ENCODE assay signal across 10 mouse cellular contexts in genomic region chr11:101896546-101897361, GRCm38 (mm10). TPM values are rescaled to one million over a fixed set of nuclear protein-coding genes. Genes with fewer than 3 reads are reported as not detected.
DNase-seq lines count a peak whose midpoint lies in the region; ATAC-seq lines count a peak whose summit lies in the region.
"Had no signal": no experiment of that assay in that cellular context is flagged by ENCODE, and none has a peak within 500 bp of the region (broad histone marks: within the 10 kb centered on the region; RNA-seq: fewer than 3 reads in every experiment).

No protein-coding gene starts in this region.

- WGBS in heart, embryonic 12.5 days = 33% methylated on average over 13 of the region's 13 CpGs
- 25% methylated on average over 13 of the region's 13 CpGs for WGBS in stomach, embryonic 15.5 days

- no peaks in the 10 kb centered on the region for H3K36me3 ChIP-seq in heart, embryonic 12.5 days
- H3K36me3 ChIP-seq in stomach, embryonic 15.5 days = no peaks in the 10 kb centered on the region

- ATAC-seq in heart, embryonic 12.5 days (ENCODE audit: insufficient number of reproducible peaks, low FRiP score) = no peak
- ATAC-seq in stomach, embryonic 15.5 days (ENCODE audit: insufficient read depth, low FRiP score, low read depth) = peak; percentile 23; the same call in 1 of the 2 replicates

- peaks cover 41% of the 10 kb centered on the region for H3K4me1 ChIP-seq in heart, embryonic 12.5 days (replicated peaks)
- peaks cover 19% of the 10 kb centered on the region for H3K4me1 ChIP-seq in stomach, embryonic 15.5 days

- no peak overlapping the region for H3K4me3 ChIP-seq in heart, embryonic 12.5 days
- no peak overlapping the region for H3K4me3 ChIP-seq in stomach, embryonic 15.5 days (replicated peaks)
- H3K4me3 ChIP-seq: left cerebral cortex, adult 2 months had no signal

- H3K27me3 ChIP-seq in heart, embryonic 12.5 days (replicated peaks) = peaks cover 11% of the 10 kb centered on the region; the same call in 1 of the 2 replicates
- 0 out of 2 replicates have a peak, but pooled peaks cover 13% of the 10 kb centered on the region for H3K27me3 ChIP-seq in stomach, embryonic 15.5 days (replicated peaks)

- DNase-seq in heart, adult 11 months = peak; percentile 99
- peak; percentile 68 to 83 for DNase-seq in heart, adult 9 months (ENCODE audit: low spot score in 2 of 2)
- peak; percentile 85 for DNase-seq in kidney, postnatal 14 days
- no peak for DNase-seq in thymus, postnatal 4 days
- DNase-seq in liver (no peak), MN1 (ENCODE audit: low spot score) (no peak)
- DNase-seq: midbrain, embryonic 14.5 days had no signal

- no peak overlapping the region for H3K4me2 ChIP-seq in heart, embryonic 12.5 days
- no peak overlapping the region for H3K4me2 ChIP-seq in stomach, embryonic 15.5 days

- no peak overlapping the region for H3K9ac ChIP-seq in heart, embryonic 12.5 days
- H3K9ac ChIP-seq in stomach, embryonic 15.5 days = no peak overlapping the region

- no peak overlapping the region for H3K27ac ChIP-seq in heart, embryonic 12.5 days (ENCODE audit: poor library complexity, severe bottlenecking)
- no peak overlapping the region for H3K27ac ChIP-seq in stomach, embryonic 15.5 days
- H3K27ac ChIP-seq: left cerebral cortex, adult 2 months had no signal

- H3K9me3 ChIP-seq in heart, embryonic 12.5 days (replicated peaks) = peaks cover 5% of the 10 kb centered on the region; the same call in 1 of the 2 replicates
- H3K9me3 ChIP-seq in stomach, embryonic 15.5 days = no peaks in the 10 kb centered on the region

RNA-seq across cellular contexts. Expression of gene Meox1, which starts 2.6 kb away (rescaled TPM):
- 22.7 and 24.1 TPM in 2 replicates for polyA plus RNA-seq in heart, embryonic 12.5 days (2016; fragmentation: Nextera tagmentation; extraction: Ambion mirVana)
- 5.0 and 5.3 TPM in 2 replicates for polyA plus RNA-seq in stomach, embryonic 15.5 days (2015; fragmentation: Nextera tagmentation; extraction: Ambion mirVana)

Comparison
In these comparisons a context has a peak if more than half of its experiments do, and no peak if none do; other contexts are left out.
1. DNase-seq: peak in heart, adult 11 months (single experiment), heart, adult 9 months (2 of 2) and kidney, postnatal 14 days (single experiment); none in thymus, postnatal 4 days (single experiment), liver (single experiment) and MN1 (single experiment).